Mouse (Mus musculus): Measurements from ENCODE around the gene Prune1. TPM values are rescaled to one million over a fixed set of nuclear protein-coding genes. Genes with fewer than 3 reads are reported as not detected.

The Prune1 gene
- polyA plus RNA-seq, 1 experiment: 18.5 TPM

DNA sequence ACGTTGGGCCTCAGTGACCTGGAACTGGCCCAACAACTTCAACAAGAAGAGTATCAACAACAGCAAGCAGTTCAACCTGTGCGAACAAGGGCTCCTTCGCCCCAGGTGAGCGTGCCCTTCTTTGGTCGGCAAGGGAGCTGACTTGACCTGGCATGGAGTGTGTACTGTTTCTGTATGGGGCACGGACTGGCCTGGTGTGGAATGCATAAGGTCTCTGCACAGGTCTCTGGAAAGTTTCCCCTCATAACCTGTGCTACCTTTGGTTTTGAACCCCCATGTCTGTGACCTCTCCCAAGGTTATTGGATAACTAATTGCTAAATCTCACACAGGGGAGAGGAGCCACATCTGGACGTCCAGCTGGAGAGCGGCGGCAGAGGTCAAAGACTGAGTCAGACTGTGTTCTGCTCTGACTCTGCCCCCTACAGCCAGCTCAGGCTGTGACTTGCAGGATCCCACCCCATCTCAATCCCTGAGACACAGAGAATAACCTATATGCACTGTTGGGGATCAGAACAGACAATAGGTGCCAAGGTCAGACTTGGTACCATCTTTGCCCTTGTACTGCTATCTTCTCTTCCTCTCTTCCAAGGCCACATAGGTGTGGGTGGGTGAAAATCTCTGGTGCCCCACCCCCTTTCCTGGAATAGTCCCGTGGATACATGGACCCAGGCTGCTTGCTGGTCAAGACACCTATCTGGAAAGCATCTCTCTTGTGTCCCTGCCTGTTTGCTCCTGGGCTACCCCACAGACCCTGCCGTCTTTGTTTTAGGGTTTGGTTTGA lies 13.6 kb upstream of the Prune1 start:
- Histone ChIP-seq H3K27ac (ENCODE audit: control insufficient read depth, insufficient read depth, low read length) (no peak overlapping the region), H3K36me3 (ENCODE audit: control insufficient read depth, insufficient read depth, low read length) (no peaks in the 10 kb centered on the region), H3K4me1 (replicated peaks; ENCODE audit: control insufficient read depth, insufficient read depth, low read length) (peaks cover 17% of the 10 kb centered on the region), H3K4me3 (ENCODE audit: control insufficient read depth, insufficient read depth, low read length) (no peak overlapping the region), H3K27me3 (ENCODE audit: control insufficient read depth, insufficient read depth, low read length) (no peaks in the 10 kb centered on the region)
- no peak for DNase-seq
- TF ChIP-seq CTCF (IDR thresholded peaks at IDR 0.05; ENCODE audit: borderline replicate concordance, control insufficient read depth, extremely low read depth, insufficient read depth, low read length, poor library complexity): no peak
- no peak for TF ChIP-seq POLR2A (IDR thresholded peaks at IDR 0.05; ENCODE audit: control insufficient read depth, extremely low read depth, insufficient read depth, low read length, poor library complexity)
- WGBS: 87% methylated on average over 11 of the region's 11 CpGs

DNA sequence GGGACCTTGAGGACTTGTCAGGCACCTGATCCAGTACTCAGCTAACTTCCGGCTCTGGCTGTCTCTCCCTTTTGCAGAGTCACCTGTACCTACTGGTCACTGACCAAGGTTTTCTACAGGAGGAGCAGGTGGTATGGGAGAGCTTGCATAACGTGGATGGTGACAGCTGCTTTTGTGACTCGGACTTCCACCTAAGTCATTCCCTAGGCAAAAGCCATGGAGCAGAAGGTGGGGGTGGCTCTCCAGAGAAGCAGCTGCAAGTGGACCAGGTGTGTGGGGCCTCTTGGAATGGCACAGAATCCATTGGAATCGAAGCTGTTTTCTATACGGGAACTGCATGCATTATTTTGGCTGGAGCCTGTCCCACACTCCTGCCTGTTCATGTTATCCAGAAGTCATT lies 12.8 kb upstream of the Prune1 start:
- Histone ChIP-seq H3K36me3 (ENCODE audit: control insufficient read depth, insufficient read depth, low read length) (no peaks in the 10 kb centered on the region), H3K27me3 (ENCODE audit: control insufficient read depth, insufficient read depth, low read length) (no peaks in the 10 kb centered on the region), H3K4me1 (replicated peaks; ENCODE audit: control insufficient read depth, insufficient read depth, low read length) (peaks cover 17% of the 10 kb centered on the region), H3K27ac (ENCODE audit: control insufficient read depth, insufficient read depth, low read length) (no peak overlapping the region), H3K4me3 (ENCODE audit: control insufficient read depth, insufficient read depth, low read length) (no peak overlapping the region)
- WGBS: 73% methylated on average over 5 of the region's 5 CpGs
- no peak for DNase-seq
- no peak for TF ChIP-seq POLR2A (IDR thresholded peaks at IDR 0.05; ENCODE audit: control insufficient read depth, extremely low read depth, insufficient read depth, low read length, poor library complexity)
- no peak for TF ChIP-seq CTCF (IDR thresholded peaks at IDR 0.05; ENCODE audit: borderline replicate concordance, control insufficient read depth, extremely low read depth, insufficient read depth, low read length, poor library complexity)

DNA sequence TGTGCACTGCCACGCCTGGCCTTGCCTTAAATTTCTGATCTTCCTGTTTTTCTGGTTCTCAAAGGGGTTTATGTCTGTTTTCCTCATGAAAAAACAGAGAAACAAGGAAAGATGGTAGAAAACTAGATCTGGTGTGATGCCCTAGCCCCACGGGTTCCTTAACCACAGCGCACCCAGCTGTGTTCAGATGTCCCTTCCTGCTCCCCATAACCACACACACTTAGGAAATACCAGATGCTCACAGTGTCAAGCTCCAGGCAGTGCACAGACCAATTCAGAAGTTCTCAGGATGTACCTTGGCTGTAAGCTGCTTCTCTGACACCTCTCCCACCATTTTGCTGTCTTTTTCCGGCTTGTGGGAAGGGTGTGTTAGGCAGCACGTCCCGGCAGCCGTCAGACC lies 12.4 kb upstream of the Prune1 start:
- Histone ChIP-seq H3K4me1 (replicated peaks; ENCODE audit: control insufficient read depth, insufficient read depth, low read length) (peaks cover 17% of the 10 kb centered on the region), H3K27ac (ENCODE audit: control insufficient read depth, insufficient read depth, low read length) (no peak overlapping the region), H3K4me3 (ENCODE audit: control insufficient read depth, insufficient read depth, low read length) (no peak overlapping the region), H3K27me3 (ENCODE audit: control insufficient read depth, insufficient read depth, low read length) (no peaks in the 10 kb centered on the region), H3K36me3 (ENCODE audit: control insufficient read depth, insufficient read depth, low read length) (no peaks in the 10 kb centered on the region)
- 30% methylated on average over 7 of the region's 7 CpGs for WGBS
- no peak for DNase-seq
- TF ChIP-seq CTCF (IDR thresholded peaks at IDR 0.05; ENCODE audit: borderline replicate concordance, control insufficient read depth, extremely low read depth, insufficient read depth, low read length, poor library complexity) (no peak), POLR2A (IDR thresholded peaks at IDR 0.05; ENCODE audit: control insufficient read depth, extremely low read depth, insufficient read depth, low read length, poor library complexity) (no peak)

DNA sequence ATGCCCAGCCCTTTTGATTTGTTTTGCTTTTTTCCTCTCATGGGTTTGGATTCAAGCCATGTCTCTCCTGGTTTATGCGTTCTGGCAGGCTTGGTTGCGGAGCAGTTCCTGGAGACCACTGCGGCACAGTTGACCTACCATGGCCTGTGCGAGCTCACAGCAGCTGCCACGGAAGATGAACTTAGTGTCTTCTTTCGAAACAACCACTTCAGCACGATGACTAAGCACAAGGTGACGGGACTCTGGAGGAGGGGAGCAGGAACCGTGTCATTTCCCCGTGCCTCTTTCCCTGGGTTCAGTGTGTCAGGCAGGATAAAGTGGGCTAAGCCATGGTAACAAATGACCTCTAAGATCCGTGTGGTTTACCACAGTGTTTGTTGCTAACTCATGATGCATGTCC lies 11.7 kb upstream of the Prune1 start:
- peaks cover 17% of the 10 kb centered on the region for H3K4me1 ChIP-seq (replicated peaks; ENCODE audit: control insufficient read depth, insufficient read depth, low read length)
- no peak overlapping the region for H3K4me3 ChIP-seq (ENCODE audit: control insufficient read depth, insufficient read depth, low read length)
- no peak overlapping the region for H3K27ac ChIP-seq (ENCODE audit: control insufficient read depth, insufficient read depth, low read length)
- DNase-seq: no peak
- H3K36me3 ChIP-seq (ENCODE audit: control insufficient read depth, insufficient read depth, low read length): no peaks in the 10 kb centered on the region
- TF ChIP-seq CTCF (IDR thresholded peaks at IDR 0.05; ENCODE audit: borderline replicate concordance, control insufficient read depth, extremely low read depth, insufficient read depth, low read length, poor library complexity): no peak
- TF ChIP-seq POLR2A (IDR thresholded peaks at IDR 0.05; ENCODE audit: control insufficient read depth, extremely low read depth, insufficient read depth, low read length, poor library complexity): no peak
- WGBS: 31% methylated on average over 11 of the region's 11 CpGs
- no peaks in the 10 kb centered on the region for H3K27me3 ChIP-seq (ENCODE audit: control insufficient read depth, insufficient read depth, low read length)

DNA sequence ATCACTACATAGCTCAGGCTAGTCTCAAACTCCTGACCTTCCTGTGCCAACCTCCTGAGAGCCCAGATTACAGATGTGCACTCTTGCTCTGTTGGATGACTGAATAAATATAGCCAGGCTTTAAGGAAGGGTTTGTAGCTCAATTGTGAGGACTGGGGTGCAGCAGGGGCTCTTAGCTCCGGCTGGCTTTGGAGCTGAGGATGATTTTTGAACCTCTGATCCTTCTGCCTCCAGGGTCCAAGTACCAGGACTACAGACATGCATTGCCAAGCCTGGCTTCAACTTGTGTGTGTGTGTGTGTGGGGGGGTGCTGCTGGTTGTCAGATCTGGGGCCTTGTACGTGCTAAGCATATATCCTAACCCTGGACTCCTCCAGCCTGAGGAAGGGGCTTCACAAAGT lies 11.0 kb upstream of the Prune1 start:
- TF ChIP-seq POLR2A (IDR thresholded peaks at IDR 0.05; ENCODE audit: control insufficient read depth, extremely low read depth, insufficient read depth, low read length, poor library complexity) (no peak), CTCF (IDR thresholded peaks at IDR 0.05; ENCODE audit: borderline replicate concordance, control insufficient read depth, extremely low read depth, insufficient read depth, low read length, poor library complexity) (no peak)
- 98% methylated on average over 2 of the region's 2 CpGs for WGBS
- Histone ChIP-seq H3K27me3 (ENCODE audit: control insufficient read depth, insufficient read depth, low read length) (no peaks in the 10 kb centered on the region), H3K27ac (ENCODE audit: control insufficient read depth, insufficient read depth, low read length) (no peak overlapping the region), H3K36me3 (ENCODE audit: control insufficient read depth, insufficient read depth, low read length) (peaks cover 5% of the 10 kb centered on the region; the same call in 1 of the 2 replicates), H3K4me1 (replicated peaks; ENCODE audit: control insufficient read depth, insufficient read depth, low read length) (peaks cover 17% of the 10 kb centered on the region), H3K4me3 (ENCODE audit: control insufficient read depth, insufficient read depth, low read length) (no peak overlapping the region)
- DNase-seq: no peak

DNA sequence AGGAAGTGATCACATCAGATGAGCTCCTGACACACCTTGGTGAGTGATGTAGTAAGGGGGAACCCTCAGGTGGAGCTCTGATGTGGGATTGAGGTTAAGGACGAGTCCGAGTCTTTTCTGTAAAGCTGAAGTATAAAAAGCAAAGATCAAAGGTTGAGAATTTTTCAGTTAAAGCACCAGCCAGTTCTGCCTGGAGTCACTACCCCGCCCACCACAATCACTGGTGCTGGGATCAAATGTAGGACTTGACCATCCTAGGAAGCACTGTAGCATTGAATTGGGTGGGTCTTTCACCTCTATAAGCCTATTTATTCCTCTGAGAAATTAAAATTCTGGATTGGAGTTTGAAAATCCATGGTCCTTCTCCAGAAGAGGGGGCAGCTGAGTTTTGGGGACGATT lies 9.2 kb upstream of the Prune1 start:
- 40% methylated on average over 4 of the region's 4 CpGs for WGBS
- TF ChIP-seq CTCF (IDR thresholded peaks at IDR 0.05; ENCODE audit: borderline replicate concordance, control insufficient read depth, extremely low read depth, insufficient read depth, low read length, poor library complexity) (no peak), POLR2A (IDR thresholded peaks at IDR 0.05; ENCODE audit: control insufficient read depth, extremely low read depth, insufficient read depth, low read length, poor library complexity) (no peak)
- DNase-seq: no peak

More for the DNA sequence above, 9.2 kb upstream of the Prune1 start:
- Histone ChIP-seq H3K27ac (ENCODE audit: control insufficient read depth, insufficient read depth, low read length) (no peak overlapping the region), H3K36me3 (ENCODE audit: control insufficient read depth, insufficient read depth, low read length) (peaks cover 5% of the 10 kb centered on the region; the same call in 1 of the 2 replicates), H3K4me3 (ENCODE audit: control insufficient read depth, insufficient read depth, low read length) (no peak overlapping the region), H3K4me1 (replicated peaks; ENCODE audit: control insufficient read depth, insufficient read depth, low read length) (peaks cover 21% of the 10 kb centered on the region), H3K27me3 (ENCODE audit: control insufficient read depth, insufficient read depth, low read length) (no peaks in the 10 kb centered on the region)
